Comparison of ENCODE assay signal across 27 mouse cellular contexts in genomic region chr5:125323939-125324480, GRCm38 (mm10). TPM values are rescaled to one million over a fixed set of nuclear protein-coding genes. Genes with fewer than 3 reads are reported as not detected.
A peak's percentile ranks its signal among the peaks of the same experiment; 100 is the strongest.
DNase-seq lines count a peak whose midpoint lies in the region; ATAC-seq and TF ChIP-seq lines count a peak whose summit lies in the region.
"Had no signal": no experiment of that assay in that cellular context is flagged by ENCODE, and none has a peak within 500 bp of the region (broad histone marks: within the 10 kb centered on the region; RNA-seq: fewer than 3 reads in every experiment).

No protein-coding gene starts in this region.

- ATAC-seq in forebrain, embryonic 13.5 days: no peak
- ATAC-seq in heart, embryonic 12.5 days (ENCODE audit: insufficient number of reproducible peaks, low FRiP score): no peak
- ATAC-seq in liver, embryonic 15.5 days (ENCODE audit: insufficient read depth): no peak; the same call in 1 of the 2 replicates
- no peak for ATAC-seq in liver, embryonic 11.5 days (replicated peaks; ENCODE audit: low FRiP score)
- ATAC-seq in liver, postnatal 0 days: peak; percentile 42
- ATAC-seq: activated CD4-positive, CD25-positive, alpha-beta regulatory T cell, adult 4 months; forebrain, embryonic 15.5 days; hindbrain, postnatal 0 days; midbrain, embryonic 15.5 days had no signal

- H3K9me3 ChIP-seq in forebrain, embryonic 10.5 days: no peaks in the 10 kb centered on the region; the same call in 1 of the 2 replicates
- H3K9me3 ChIP-seq in forebrain, embryonic 13.5 days (replicated peaks): no peaks in the 10 kb centered on the region
- peaks cover 3% of the 10 kb centered on the region; the same call in 1 of the 2 replicates for H3K9me3 ChIP-seq in heart, embryonic 12.5 days (replicated peaks)
- H3K9me3 ChIP-seq in liver, embryonic 15.5 days (replicated peaks): no peaks in the 10 kb centered on the region
- H3K9me3 ChIP-seq in liver, embryonic 11.5 days (ENCODE audit: control insufficient read depth, low read length): no peaks in the 10 kb centered on the region
- H3K9me3 ChIP-seq in liver, postnatal 0 days (ENCODE audit: low read length): no peaks in the 10 kb centered on the region
- H3K9me3 ChIP-seq: forebrain, embryonic 15.5 days; hindbrain, embryonic 12.5 days; midbrain, embryonic 15.5 days; neural tube, embryonic 15.5 days had no signal

- TF ChIP-seq EP300 in liver, postnatal 0 days (IDR thresholded peaks at IDR 0.05; ENCODE audit: low read depth): no peak

- no peak for TF ChIP-seq CTCF in liver, postnatal 0 days (IDR thresholded peaks at IDR 0.05; ENCODE audit: low read depth)

- DNase-seq in forebrain, embryonic 10.5 days (ENCODE audit: extremely low spot score, low spot score): no peak
- no peak for DNase-seq in heart, adult 18-20 months
- DNase-seq in liver, embryonic 11.5 days (ENCODE audit: low spot score): no peak
- no peak for DNase-seq in liver, postnatal 0 days
- DNase-seq in frontal cortex, postnatal 25 days (ENCODE audit: low spot score in 2 of 2): no peak
- DNase-seq: cerebellum, adult 2 months; gastrocnemius, postnatal 10 days; heart, postnatal 14 days; kidney, adult 11 months; kidney, postnatal 14 days; lung, adult 2 months; lung, postnatal 10 days; retina, postnatal 1 day; right cerebral cortex, postnatal 14 days; thymus, postnatal 4 days had no signal

- peaks cover 18% of the 10 kb centered on the region for H3K4me1 ChIP-seq in forebrain, embryonic 10.5 days
- H3K4me1 ChIP-seq in forebrain, embryonic 13.5 days: 0 out of 2 replicates have a peak, but pooled peaks cover 3% of the 10 kb centered on the region
- peaks cover 76% of the 10 kb centered on the region for H3K4me1 ChIP-seq in heart, embryonic 12.5 days (replicated peaks)
- H3K4me1 ChIP-seq in liver, embryonic 15.5 days (replicated peaks): peaks cover 68% of the 10 kb centered on the region
- H3K4me1 ChIP-seq in liver, embryonic 11.5 days (replicated peaks; ENCODE audit: control insufficient read depth, insufficient read depth, low read length): peaks cover 20% of the 10 kb centered on the region
- peaks cover 29% of the 10 kb centered on the region for H3K4me1 ChIP-seq in liver, postnatal 0 days (ENCODE audit: insufficient read depth)

- no peak overlapping the region for H3K9ac ChIP-seq in forebrain, embryonic 13.5 days
- no peak overlapping the region; the same call in 1 of the 2 replicates for H3K9ac ChIP-seq in heart, embryonic 12.5 days
- H3K9ac ChIP-seq in liver, embryonic 15.5 days: no peak overlapping the region
- no peak overlapping the region for H3K9ac ChIP-seq in liver, embryonic 11.5 days (ENCODE audit: low read depth, low read length)
- 0 out of 2 replicates have a peak overlapping the region, but pooled peaks have one; percentile 18 for H3K9ac ChIP-seq in liver, postnatal 0 days (replicated peaks)
- H3K9ac ChIP-seq: forebrain, embryonic 15.5 days; hindbrain, embryonic 12.5 days; midbrain, embryonic 15.5 days; neural tube, embryonic 15.5 days had no signal

- H3K27ac ChIP-seq in forebrain, embryonic 10.5 days: peak overlapping the region; percentile 40; the same call in 1 of the 2 replicates
- no peak overlapping the region for H3K27ac ChIP-seq in forebrain, embryonic 13.5 days
- H3K27ac ChIP-seq in heart, embryonic 12.5 days (ENCODE audit: poor library complexity, severe bottlenecking): peak overlapping the region; percentile 36; the same call in 1 of the 2 replicates
- 0 out of 2 replicates have a peak overlapping the region, but pooled peaks have one; percentile 19 for H3K27ac ChIP-seq in liver, embryonic 15.5 days (replicated peaks)
- H3K27ac ChIP-seq in liver, embryonic 11.5 days (ENCODE audit: low read depth, low read length): no peak overlapping the region
- peak overlapping the region; percentile 34 for H3K27ac ChIP-seq in liver, postnatal 0 days (ENCODE audit: low read depth)
- H3K27ac ChIP-seq: forebrain, embryonic 15.5 days; hindbrain, embryonic 12.5 days; hindbrain, postnatal 0 days; left cerebral cortex, adult 2 months; macrophage; midbrain, embryonic 15.5 days; neural tube, embryonic 15.5 days had no signal

- no peak overlapping the region for H3K4me3 ChIP-seq in forebrain, embryonic 10.5 days
- no peak overlapping the region for H3K4me3 ChIP-seq in forebrain, embryonic 13.5 days
- no peak overlapping the region for H3K4me3 ChIP-seq in heart, embryonic 12.5 days
- no peak overlapping the region for H3K4me3 ChIP-seq in liver, embryonic 15.5 days (replicated peaks)
- H3K4me3 ChIP-seq in liver, embryonic 11.5 days (ENCODE audit: low read depth, low read length): no peak overlapping the region
- H3K4me3 ChIP-seq in liver, postnatal 0 days (ENCODE audit: low read depth, low read length): no peak overlapping the region
- H3K4me3 ChIP-seq: forebrain, embryonic 15.5 days; hindbrain, embryonic 12.5 days; left cerebral cortex, adult 2 months; midbrain, embryonic 15.5 days; neural tube, embryonic 15.5 days had no signal

- H3K27me3 ChIP-seq in forebrain, embryonic 10.5 days (ENCODE audit: poor library complexity, severe bottlenecking): no peaks in the 10 kb centered on the region
- no peaks in the 10 kb centered on the region for H3K27me3 ChIP-seq in forebrain, embryonic 13.5 days
- H3K27me3 ChIP-seq in heart, embryonic 12.5 days (replicated peaks): no peaks in the 10 kb centered on the region
- no peaks in the 10 kb centered on the region for H3K27me3 ChIP-seq in liver, embryonic 15.5 days
- no peaks in the 10 kb centered on the region for H3K27me3 ChIP-seq in liver, embryonic 11.5 days (replicated peaks; ENCODE audit: control insufficient read depth, insufficient read depth, low read length)
- no peaks in the 10 kb centered on the region for H3K27me3 ChIP-seq in liver, postnatal 0 days (ENCODE audit: insufficient read depth, low read length)
- H3K27me3 ChIP-seq: CH12.LX; forebrain, embryonic 15.5 days; hindbrain, embryonic 12.5 days; midbrain, embryonic 15.5 days; neural tube, embryonic 15.5 days had no signal

- H3K36me3 ChIP-seq in forebrain, embryonic 10.5 days (replicated peaks): peaks cover 20% of the 10 kb centered on the region
- 0 out of 2 replicates have a peak, but pooled peaks cover 5% of the 10 kb centered on the region for H3K36me3 ChIP-seq in forebrain, embryonic 13.5 days (ENCODE audit: poor library complexity, severe bottlenecking)
- 0 out of 2 replicates have a peak, but pooled peaks cover 1% of the 10 kb centered on the region for H3K36me3 ChIP-seq in heart, embryonic 12.5 days
- H3K36me3 ChIP-seq in liver, embryonic 15.5 days (replicated peaks): peaks cover 34% of the 10 kb centered on the region
- H3K36me3 ChIP-seq in liver, embryonic 11.5 days (ENCODE audit: control insufficient read depth, insufficient read depth, low read length): peaks cover 12% of the 10 kb centered on the region
- peaks cover 11% of the 10 kb centered on the region; the same call in 1 of the 2 replicates for H3K36me3 ChIP-seq in liver, postnatal 0 days (replicated peaks; ENCODE audit: insufficient read depth, low read length)
- H3K36me3 ChIP-seq: forebrain, embryonic 15.5 days; hindbrain, embryonic 12.5 days; midbrain, embryonic 15.5 days; neural tube, embryonic 15.5 days had no signal

- WGBS in forebrain, embryonic 10.5 days: 88% methylated on average over 7 of the region's 7 CpGs
- 82% methylated on average over 7 of the region's 7 CpGs for WGBS in forebrain, embryonic 13.5 days
- 81% methylated on average over 7 of the region's 7 CpGs for WGBS in heart, embryonic 12.5 days
- WGBS in liver, embryonic 15.5 days (ENCODE audit: insufficient replicate concordance): 66% methylated on average over 7 of the region's 7 CpGs
- whole genome bisulfite sequencing in liver, embryonic 11.5 days: 76% methylated on average over 7 of the region's 7 CpGs
- 58% methylated on average over 7 of the region's 7 CpGs for WGBS in liver, postnatal 0 days (ENCODE audit: insufficient replicate concordance)

- no peak overlapping the region for H3K4me2 ChIP-seq in forebrain, embryonic 13.5 days
- no peak overlapping the region for H3K4me2 ChIP-seq in heart, embryonic 12.5 days
- no peak overlapping the region for H3K4me2 ChIP-seq in liver, embryonic 15.5 days
- no peak overlapping the region for H3K4me2 ChIP-seq in liver, embryonic 11.5 days
- H3K4me2 ChIP-seq in liver, postnatal 0 days (ENCODE audit: low read depth, low read length): peak overlapping the region; percentile 45
- H3K4me2 ChIP-seq: forebrain, embryonic 15.5 days; hindbrain, embryonic 12.5 days; midbrain, embryonic 15.5 days; neural tube, embryonic 15.5 days had no signal

RNA-seq across cellular contexts. Expression of gene Scarb1, which starts 16.9 kb away (rescaled TPM):
- polyA plus RNA-seq in forebrain, embryonic 10.5 days (2016; fragmentation: Nextera tagmentation; extraction: Ambion mirVana): 51.3 and 54.5 TPM in 2 replicates
- polyA plus RNA-seq in forebrain, embryonic 13.5 days (2015; fragmentation: Nextera tagmentation; extraction: Ambion mirVana): 26.4 and 29.8 TPM in 2 replicates
- polyA plus RNA-seq in heart, embryonic 12.5 days (2016; fragmentation: Nextera tagmentation; extraction: Ambion mirVana): 74.3 and 75.2 TPM in 2 replicates
- 10 to 100 TPM; 26.6 to 34.7 TPM for total RNA-seq in heart, adult 18-20 months (2021)
- 76.6 and 87.3 TPM in 2 replicates for polyA plus RNA-seq in liver, embryonic 15.5 days (2015; fragmentation: Nextera tagmentation; extraction: Ambion mirVana)
- polyA plus RNA-seq in liver, embryonic 11.5 days (2014; fragmentation: Nextera tagmentation; extraction: Ambion mirVana): 104 and 108 TPM in 2 replicates
- 105 and 109 TPM in 2 replicates for polyA plus RNA-seq in liver, postnatal 0 days (2015; fragmentation: Nextera tagmentation; extraction: Ambion mirVana)

Comparison
In these comparisons a context has a peak if more than half of its experiments do, and no peak if none do; other contexts are left out.
1. H3K27ac ChIP-seq: peak in forebrain, embryonic 10.5 days (single experiment), heart, embryonic 12.5 days (single experiment), liver, embryonic 15.5 days (single experiment) and liver, postnatal 0 days (single experiment); none in forebrain, embryonic 13.5 days (single experiment) and liver, embryonic 11.5 days (single experiment).